Mouse (Mus musculus): Measurements from ENCODE around the gene Sfmbt2. TPM values are rescaled to one million over a fixed set of nuclear protein-coding genes. Genes with fewer than 3 reads are reported as not detected.
A peak's percentile ranks its signal among the peaks of the same experiment; 100 is the strongest.

Sfmbt2 gene
- polyA plus RNA-seq, 1 experiment from 2014 or later, result 1.4 TPM

DNA sequence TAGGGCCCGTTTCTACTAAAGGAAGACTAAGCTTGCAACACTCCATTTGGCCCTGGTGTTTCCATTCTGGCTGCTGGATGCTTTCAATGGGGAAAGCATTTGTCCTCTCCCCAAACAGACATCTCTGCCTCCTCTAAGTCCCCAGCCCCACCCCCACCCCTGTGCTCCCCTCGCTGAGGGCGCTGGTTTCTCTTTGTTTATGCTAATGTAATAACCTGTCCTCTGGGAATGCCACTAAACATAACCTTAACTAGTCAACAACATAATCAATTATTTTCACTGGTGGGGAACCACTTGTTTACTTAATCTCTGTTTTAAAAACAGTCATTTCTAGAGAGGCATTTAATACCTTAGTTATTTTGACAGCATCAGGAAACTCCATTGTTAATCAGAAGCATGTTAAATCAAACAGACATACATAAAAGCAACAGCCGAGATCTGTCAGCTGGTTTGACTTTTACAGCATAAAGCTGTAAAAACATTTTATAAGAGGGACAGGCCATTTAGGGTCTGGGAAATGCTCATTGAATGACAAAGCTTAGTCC, 20.0 kb upstream of the Sfmbt2 start:
- H3K27me3 ChIP-seq (replicated peaks), result peaks cover 8% of the 10 kb centered on the region; the same call in 1 of the 2 replicates
- no peak overlapping the region for H3K27ac ChIP-seq (replicated peaks)
- H3K4me3 ChIP-seq, result no peak overlapping the region
- H3K4me1 ChIP-seq, result no peaks in the 10 kb centered on the region
- WGBS, result 29% methylated on average over 4 of the region's 4 CpGs
- H3K9ac ChIP-seq, result no peak overlapping the region
- H3K36me3 ChIP-seq, result no peaks in the 10 kb centered on the region
- no peak for ATAC-seq (ENCODE audit: extremely low read depth, insufficient number of reproducible peaks, low FRiP score, low TSS enrichment)
- H3K4me2 ChIP-seq, result no peak overlapping the region
- H3K9me3 ChIP-seq, result no peaks in the 10 kb centered on the region

DNA sequence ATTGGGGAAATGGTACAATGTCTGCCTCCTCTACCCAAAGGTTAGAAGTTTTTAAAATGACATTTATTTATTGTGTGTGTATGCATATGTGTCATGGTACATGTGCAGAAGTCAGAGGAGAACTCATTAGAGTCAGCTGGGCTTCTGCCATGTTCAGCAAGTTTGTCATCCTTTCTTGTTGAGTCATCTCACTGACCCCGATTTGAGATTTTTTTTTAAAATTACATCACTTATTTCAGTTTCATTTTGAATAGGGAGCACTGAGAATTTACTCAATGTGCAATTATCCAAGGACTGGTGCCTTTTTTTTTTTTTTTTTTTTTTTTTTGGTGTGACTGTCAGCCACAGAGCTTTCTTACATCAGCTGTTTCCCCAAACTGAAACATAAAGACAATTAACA, 19.2 kb upstream of the Sfmbt2 start:
- H3K9me3 ChIP-seq, result no peaks in the 10 kb centered on the region
- H3K36me3 ChIP-seq, result no peaks in the 10 kb centered on the region
- WGBS, result 39% methylated on average over 1 of the region's 1 CpGs
- ATAC-seq (ENCODE audit: extremely low read depth, insufficient number of reproducible peaks, low FRiP score, low TSS enrichment), result no peak
- H3K4me3 ChIP-seq, result no peak overlapping the region
- no peak overlapping the region for H3K9ac ChIP-seq
- H3K4me2 ChIP-seq, result no peak overlapping the region
- no peak overlapping the region for H3K27ac ChIP-seq (replicated peaks)
- no peaks in the 10 kb centered on the region for H3K4me1 ChIP-seq
- peaks cover 12% of the 10 kb centered on the region; the same call in 1 of the 2 replicates for H3K27me3 ChIP-seq (replicated peaks)

DNA sequence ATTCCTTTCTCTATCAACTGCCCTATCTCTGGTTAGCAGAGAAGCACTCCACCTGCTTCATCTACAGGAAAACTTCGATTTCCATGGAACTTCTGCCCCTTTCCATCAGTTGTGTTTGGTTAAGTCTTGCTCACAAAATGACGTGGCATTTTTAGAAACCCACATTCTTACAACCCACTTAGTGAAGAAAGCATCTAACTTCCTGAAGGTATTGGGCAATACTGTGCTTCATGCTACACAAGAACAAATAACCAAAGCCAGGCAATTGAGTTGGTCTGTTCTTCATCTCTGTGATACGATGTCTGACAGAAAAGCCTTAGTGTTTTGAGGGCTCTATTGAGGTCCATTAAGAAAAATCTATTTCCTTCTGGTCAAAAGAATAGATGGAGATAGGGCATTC, 17.4 kb upstream of the Sfmbt2 start:
- no peak for ATAC-seq (ENCODE audit: extremely low read depth, insufficient number of reproducible peaks, low FRiP score, low TSS enrichment)
- no peak overlapping the region for H3K4me2 ChIP-seq

DNA sequence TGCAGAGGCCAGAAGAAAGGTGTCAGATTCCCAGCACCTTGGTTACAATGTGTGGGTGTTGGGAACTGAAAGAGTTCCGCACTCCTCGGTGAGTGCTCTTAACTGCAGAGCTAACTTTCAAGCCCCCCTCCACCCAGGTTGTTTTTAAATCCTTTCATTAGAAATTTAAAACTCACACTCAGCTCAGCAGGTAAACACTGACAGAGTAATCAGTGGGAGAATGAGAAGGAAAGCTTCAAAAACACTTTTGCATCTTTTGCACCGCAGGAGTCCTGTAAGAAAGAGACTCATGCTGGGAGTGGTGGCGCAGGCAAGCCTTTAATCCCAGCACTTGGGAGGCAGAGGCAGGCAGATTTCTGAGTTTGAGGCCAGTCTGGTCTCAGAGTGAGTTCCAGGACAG, 16.4 kb upstream of the Sfmbt2 start:
- Histone ChIP-seq H3K9ac (no peak overlapping the region), H3K9me3 (no peaks in the 10 kb centered on the region), H3K27ac (replicated peaks) (no peak overlapping the region), H3K4me3 (no peak overlapping the region), H3K27me3 (replicated peaks) (peaks cover 10% of the 10 kb centered on the region; the same call in 1 of the 2 replicates), H3K4me1 (no peaks in the 10 kb centered on the region), H3K4me2 (no peak overlapping the region), H3K36me3 (no peaks in the 10 kb centered on the region)
- no peak for ATAC-seq (ENCODE audit: extremely low read depth, insufficient number of reproducible peaks, low FRiP score, low TSS enrichment)
- 68% methylated on average over 4 of the region's 4 CpGs for WGBS

More for the DNA sequence above, 17.4 kb upstream of the Sfmbt2 start:
- no peaks in the 10 kb centered on the region for H3K9me3 ChIP-seq
- no peak overlapping the region for H3K9ac ChIP-seq
- H3K4me3 ChIP-seq, result no peak overlapping the region
- no peak overlapping the region for H3K27ac ChIP-seq (replicated peaks)
- no peaks in the 10 kb centered on the region for H3K36me3 ChIP-seq
- no peaks in the 10 kb centered on the region for H3K4me1 ChIP-seq
- peaks cover 12% of the 10 kb centered on the region; the same call in 1 of the 2 replicates for H3K27me3 ChIP-seq (replicated peaks)
- 65% methylated on average over 3 of the region's 3 CpGs for WGBS

DNA sequence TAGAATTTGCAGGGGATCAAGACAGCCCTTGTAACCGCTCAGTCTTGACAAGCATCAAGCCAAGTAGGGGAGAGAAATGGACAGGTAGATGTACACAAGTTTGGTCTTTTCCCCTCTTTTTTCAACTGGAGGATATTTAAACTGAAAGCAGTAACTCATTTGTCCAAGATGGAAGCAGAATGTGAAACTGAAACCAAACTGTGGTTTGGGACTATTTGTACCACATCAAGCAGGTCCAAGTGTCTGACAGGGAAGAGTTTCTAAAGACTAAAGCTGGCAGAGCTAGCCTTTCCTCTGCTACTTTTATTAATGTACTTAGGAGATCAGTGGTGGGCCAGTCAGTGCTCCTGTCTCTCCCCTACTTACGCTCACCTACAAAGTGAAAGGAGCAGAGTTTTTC, 10.4 kb upstream of the Sfmbt2 start:
- Histone ChIP-seq H3K9me3 (no peaks in the 10 kb centered on the region), H3K27me3 (replicated peaks) (peaks cover 46% of the 10 kb centered on the region), H3K4me2 (no peak overlapping the region), H3K36me3 (no peaks in the 10 kb centered on the region), H3K4me3 (no peak overlapping the region), H3K9ac (no peak overlapping the region), H3K27ac (replicated peaks) (no peak overlapping the region), H3K4me1 (no peaks in the 10 kb centered on the region)
- no peak for ATAC-seq (ENCODE audit: extremely low read depth, insufficient number of reproducible peaks, low FRiP score, low TSS enrichment)
- 79% methylated on average over 2 of the region's 2 CpGs for WGBS

DNA sequence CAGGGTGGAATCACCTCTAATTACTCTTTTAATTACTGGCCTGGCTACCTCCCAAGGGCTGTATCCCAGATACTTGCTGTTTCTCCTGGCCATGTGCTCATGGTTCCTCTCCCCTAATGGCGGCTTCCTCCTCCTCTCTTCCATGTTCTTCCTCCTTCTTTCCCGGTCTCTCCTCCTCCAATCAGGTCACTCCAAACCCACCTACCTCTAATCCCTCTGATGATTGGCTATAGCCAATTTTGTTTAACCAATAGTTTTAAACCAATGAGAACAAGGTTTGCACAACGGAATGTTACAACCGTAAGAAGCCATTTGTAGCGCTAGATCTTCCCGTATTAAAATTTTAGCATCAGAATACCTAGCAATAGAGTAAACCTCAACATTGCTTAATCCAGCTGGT, 5.2 kb upstream of the Sfmbt2 start:
- no peak for ATAC-seq (ENCODE audit: extremely low read depth, insufficient number of reproducible peaks, low FRiP score, low TSS enrichment)
- Histone ChIP-seq H3K9ac (no peak overlapping the region), H3K4me1 (no peaks in the 10 kb centered on the region), H3K36me3 (no peaks in the 10 kb centered on the region), H3K9me3 (no peaks in the 10 kb centered on the region), H3K4me3 (no peak overlapping the region), H3K4me2 (no peak overlapping the region), H3K27ac (replicated peaks) (no peak overlapping the region), H3K27me3 (replicated peaks) (peaks cover 73% of the 10 kb centered on the region)
- WGBS, result 90% methylated on average over 6 of the region's 6 CpGs

DNA sequence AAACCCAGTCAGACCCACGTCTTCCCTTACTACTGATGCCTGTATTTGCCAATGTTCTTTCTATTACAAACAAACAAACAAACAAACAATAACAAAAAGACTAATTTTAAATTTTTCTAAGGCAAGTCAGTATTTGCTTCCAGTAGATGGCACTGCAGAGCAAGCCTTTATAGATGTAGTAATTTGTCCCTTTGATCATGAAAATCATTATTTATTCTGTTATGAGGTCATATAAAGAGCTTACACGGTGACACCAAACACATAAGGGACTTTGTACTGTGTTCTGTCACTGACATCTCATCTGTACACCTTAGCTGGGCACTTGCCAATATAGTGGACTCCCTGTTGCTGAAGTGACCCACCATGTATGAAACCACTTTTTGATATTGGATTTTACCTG, 4.0 kb upstream of the Sfmbt2 start:
- no peak overlapping the region for H3K27ac ChIP-seq (replicated peaks)
- peaks cover 7% of the 10 kb centered on the region; the same call in 1 of the 2 replicates for H3K4me1 ChIP-seq
- H3K4me3 ChIP-seq, result no peak overlapping the region
- WGBS, result 22% methylated on average over 2 of the region's 2 CpGs
- no peak overlapping the region for H3K9ac ChIP-seq
- no peaks in the 10 kb centered on the region for H3K36me3 ChIP-seq
- no peak for ATAC-seq (ENCODE audit: extremely low read depth, insufficient number of reproducible peaks, low FRiP score, low TSS enrichment)
- peaks cover 76% of the 10 kb centered on the region for H3K27me3 ChIP-seq (replicated peaks)
- H3K4me2 ChIP-seq, result no peak overlapping the region
- no peaks in the 10 kb centered on the region for H3K9me3 ChIP-seq

DNA sequence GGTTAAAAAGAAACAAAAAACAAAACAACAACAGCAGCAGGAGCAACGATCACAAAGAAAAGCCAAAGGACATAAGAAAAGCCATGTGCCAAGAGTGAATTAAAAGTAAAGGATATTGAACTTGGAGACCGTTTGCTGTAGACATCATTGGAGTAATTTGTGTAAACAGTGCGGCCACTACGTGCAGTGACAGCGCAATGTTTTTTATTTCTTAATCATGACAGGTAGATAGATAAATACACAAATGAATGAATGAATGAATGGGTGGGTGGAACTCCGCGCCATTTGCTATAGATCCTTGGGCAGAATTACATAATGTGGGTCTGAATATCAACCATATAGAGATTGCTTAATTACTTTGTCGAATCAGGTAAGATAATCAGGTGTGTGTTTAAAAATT, 634 bp upstream of the Sfmbt2 start:
- Histone ChIP-seq H3K27me3 (replicated peaks) (peaks cover 78% of the 10 kb centered on the region), H3K27ac (replicated peaks) (no peak overlapping the region), H3K9me3 (no peaks in the 10 kb centered on the region), H3K4me3 (no peak overlapping the region), H3K36me3 (no peaks in the 10 kb centered on the region), H3K4me1 (peaks cover 18% of the 10 kb centered on the region), H3K4me2 (no peak overlapping the region), H3K9ac (no peak overlapping the region)
- 5% methylated on average over 8 of the region's 8 CpGs for WGBS
- ATAC-seq (ENCODE audit: extremely low read depth, insufficient number of reproducible peaks, low FRiP score, low TSS enrichment), result no peak

DNA sequence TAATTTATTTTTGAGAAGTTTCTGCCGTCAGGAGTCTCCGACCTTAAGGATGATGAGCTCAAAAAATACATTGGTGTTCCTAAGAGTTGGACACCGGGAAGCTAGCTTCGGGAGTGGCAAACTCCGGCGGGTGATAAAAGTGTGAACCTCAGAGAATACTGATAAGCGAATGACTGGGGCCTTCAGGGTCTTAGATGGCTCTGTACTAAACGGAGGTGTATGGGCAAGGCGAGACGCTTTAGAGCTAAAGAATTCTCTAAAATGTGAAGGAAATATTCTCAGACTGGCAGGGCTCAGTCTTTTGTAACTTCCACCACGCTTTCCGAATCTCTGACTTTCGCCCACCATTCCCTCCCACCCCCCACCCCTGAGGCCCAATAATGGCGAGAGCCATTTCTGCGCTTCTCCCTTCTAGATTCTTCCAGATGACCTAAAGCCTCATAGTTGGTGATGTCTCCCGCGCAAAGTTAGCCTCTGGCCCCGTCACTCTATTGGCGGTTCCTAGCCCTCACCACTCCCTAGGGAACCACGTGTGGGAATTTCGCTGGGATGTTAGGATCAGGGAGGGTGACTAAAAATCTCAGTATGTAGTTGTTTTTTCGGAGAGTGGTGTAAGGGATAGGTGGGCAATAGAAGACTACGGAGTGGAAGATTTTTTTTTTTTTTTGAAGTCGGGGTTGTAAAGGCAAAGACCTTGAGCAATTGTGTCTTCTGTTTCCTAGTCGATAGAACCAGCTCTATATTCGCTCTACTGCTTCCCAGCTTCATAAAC, 563 bp downstream of the Sfmbt2 start:
- peak overlapping the region; percentile 70 for H3K4me3 ChIP-seq
- no peak overlapping the region for H3K9ac ChIP-seq
- WGBS, result under 1% methylated on average over 26 of the region's 26 CpGs
- H3K9me3 ChIP-seq, result no peaks in the 10 kb centered on the region
- no peaks in the 10 kb centered on the region for H3K36me3 ChIP-seq
- no peak for ATAC-seq (ENCODE audit: extremely low read depth, insufficient number of reproducible peaks, low FRiP score, low TSS enrichment)
- H3K4me1 ChIP-seq, result peaks cover 27% of the 10 kb centered on the region
- no peak overlapping the region for H3K27ac ChIP-seq (replicated peaks)
- no peak overlapping the region for H3K4me2 ChIP-seq
- H3K27me3 ChIP-seq (replicated peaks), result peaks cover 81% of the 10 kb centered on the region

DNA sequence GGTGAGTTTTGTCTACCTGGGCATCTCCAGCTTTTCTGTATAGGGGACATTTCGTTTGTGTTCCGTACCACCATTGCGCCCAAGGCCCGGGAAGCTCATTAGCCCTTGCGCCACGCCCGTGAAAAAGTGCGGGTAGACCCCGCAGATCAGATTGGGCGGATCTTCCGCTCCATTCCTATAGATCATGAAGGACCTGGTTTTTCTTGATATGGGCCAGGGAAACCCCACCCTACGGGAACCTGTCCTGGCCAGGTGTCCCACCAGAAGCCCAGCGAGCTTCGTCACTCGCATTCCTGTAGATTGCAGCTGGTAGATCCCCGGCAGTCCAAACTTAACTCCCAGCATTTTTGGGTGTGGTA, 1.1 kb downstream of the Sfmbt2 start:
- Histone ChIP-seq H3K4me2 (peak overlapping the region; percentile 93), H3K9me3 (no peaks in the 10 kb centered on the region), H3K36me3 (no peaks in the 10 kb centered on the region), H3K27me3 (replicated peaks) (peaks cover 85% of the 10 kb centered on the region), H3K27ac (replicated peaks) (no peak overlapping the region), H3K4me1 (peaks cover 28% of the 10 kb centered on the region), H3K9ac (no peak overlapping the region), H3K4me3 (peak overlapping the region; percentile 70)
- 1% methylated on average over 16 of the region's 16 CpGs for WGBS
- no peak for ATAC-seq (ENCODE audit: extremely low read depth, insufficient number of reproducible peaks, low FRiP score, low TSS enrichment)

DNA sequence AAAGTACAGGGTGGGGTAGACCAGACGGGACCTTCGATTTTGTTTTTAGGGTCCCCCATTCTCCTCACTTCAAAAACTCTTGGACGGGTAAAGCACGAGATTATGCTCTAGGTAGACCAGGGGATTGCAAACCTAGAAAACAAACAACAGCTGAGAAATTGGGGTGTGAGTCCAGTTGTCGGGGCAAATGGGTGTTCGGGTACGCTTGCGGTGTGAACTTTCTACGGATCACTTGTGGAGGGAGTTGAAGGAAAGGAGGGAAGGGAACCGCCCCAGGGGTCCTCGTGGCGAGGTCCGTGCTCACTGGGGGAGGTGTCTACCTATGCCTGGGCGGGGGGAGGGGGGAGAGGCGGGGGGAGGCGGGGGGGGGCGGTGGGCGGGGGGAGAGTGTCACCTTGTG, 1.6 kb downstream of the Sfmbt2 start:
- peak overlapping the region; percentile 93 for H3K4me2 ChIP-seq
- ATAC-seq (ENCODE audit: extremely low read depth, insufficient number of reproducible peaks, low FRiP score, low TSS enrichment), result no peak
- peaks cover 28% of the 10 kb centered on the region for H3K4me1 ChIP-seq
- WGBS, result 3% methylated on average over 9 of the region's 18 CpGs
- H3K4me3 ChIP-seq, result peak overlapping the region; percentile 70
- no peak overlapping the region for H3K9ac ChIP-seq
- H3K27ac ChIP-seq (replicated peaks), result no peak overlapping the region
- no peaks in the 10 kb centered on the region for H3K9me3 ChIP-seq
- H3K36me3 ChIP-seq, result no peaks in the 10 kb centered on the region
- H3K27me3 ChIP-seq (replicated peaks), result peaks cover 84% of the 10 kb centered on the region

DNA sequence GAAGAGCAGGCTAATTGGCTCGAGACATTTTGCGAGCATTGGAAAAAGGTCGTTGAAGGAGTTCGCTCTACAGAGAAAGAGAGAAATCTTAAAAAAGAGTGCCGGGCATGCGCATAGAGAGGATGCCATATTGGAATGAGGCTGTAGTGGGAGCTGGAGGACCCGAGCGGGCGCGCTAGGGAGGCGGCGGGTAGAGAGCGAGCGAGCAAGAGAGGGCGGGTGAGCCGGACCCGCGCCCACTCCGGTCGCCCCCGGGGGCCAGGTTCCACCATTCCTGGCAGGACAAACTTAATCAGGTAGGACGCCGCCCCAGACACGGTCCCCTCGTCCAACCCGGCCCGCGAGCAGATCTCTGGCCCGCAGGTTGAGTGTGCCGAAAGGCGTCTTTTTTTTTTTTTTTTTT, 2.0 kb downstream of the Sfmbt2 start:
- Histone ChIP-seq H3K9ac (peak overlapping the region; percentile 78), H3K4me3 (peak overlapping the region; percentile 70), H3K27me3 (replicated peaks) (peaks cover 84% of the 10 kb centered on the region), H3K4me2 (peak overlapping the region; percentile 93), H3K4me1 (peaks cover 28% of the 10 kb centered on the region), H3K9me3 (no peaks in the 10 kb centered on the region), H3K36me3 (no peaks in the 10 kb centered on the region), H3K27ac (replicated peaks) (no peak overlapping the region)
- no peak; the same call in 1 of the 2 replicates for ATAC-seq (ENCODE audit: extremely low read depth, insufficient number of reproducible peaks, low FRiP score, low TSS enrichment)
- under 1% methylated on average over 31 of the region's 31 CpGs for WGBS

All from heart, embryonic 13.5 days (tissue).